Mouse (Mus musculus) lung, adult 2 months (tissue): Measurements from ENCODE around the gene Ssc4d. TPM values are rescaled to one million over a fixed set of nuclear protein-coding genes. Genes with fewer than 3 reads are reported as not detected.

Experiments
- DNase-seq: peaks from one replicate; pipeline ENCODE4 v3.0.0; 2022
- H3K4me1 ChIP-seq: fragments of 200-500 bp; 2 replicates; pipeline ENCODE4 v1.6.1; 2011; ENCODE audit warnings: low read length; ENCODE audit not compliant: control insufficient read depth, insufficient read depth
- H3K4me3 ChIP-seq: fragments of 200-500 bp; replicated peaks from 2 replicates; pipeline ENCODE3; 2011; ENCODE audit warnings: low read depth, mild to moderate bottlenecking, control low read depth, low read length; ENCODE audit errors: extremely low read depth
- CTCF ChIP-seq: fragments of 200-500 bp; IDR thresholded peaks from 2 replicates; pipeline ENCODE4 v1.5.1; 2011; ENCODE audit warnings: mild to moderate bottlenecking, low read length, control low read depth; ENCODE audit not compliant: insufficient read depth
- POLR2A ChIP-seq: fragments of 200-500 bp; IDR thresholded peaks from 2 replicates; pipeline ENCODE4 v1.6.1; 2011; ENCODE audit warnings: low read depth, mild to moderate bottlenecking, control low read depth, low read length, borderline replicate concordance; ENCODE audit errors: extremely low read depth
- WGBS: fragments of 180-500 bp; shearing (Covaris S2); methylation state at CpG from one replicate; pipeline ENCODE4 v1.1.7; 2018; 5-methylcytosine and 5-hydroxymethylcytosine counted together
- polyA plus RNA-seq: library from polyadenylated mRNA; depleted of rRNA; stranded (reverse); fragments of >200 nt; gene quantifications from 2 replicates; pipeline ENCODE4 v1.2.3, GENCODE M21; 2012; rRNA removed

The Ssc4d gene
- polyA plus RNA-seq, 1 experiment: 3.6 TPM

DNA sequence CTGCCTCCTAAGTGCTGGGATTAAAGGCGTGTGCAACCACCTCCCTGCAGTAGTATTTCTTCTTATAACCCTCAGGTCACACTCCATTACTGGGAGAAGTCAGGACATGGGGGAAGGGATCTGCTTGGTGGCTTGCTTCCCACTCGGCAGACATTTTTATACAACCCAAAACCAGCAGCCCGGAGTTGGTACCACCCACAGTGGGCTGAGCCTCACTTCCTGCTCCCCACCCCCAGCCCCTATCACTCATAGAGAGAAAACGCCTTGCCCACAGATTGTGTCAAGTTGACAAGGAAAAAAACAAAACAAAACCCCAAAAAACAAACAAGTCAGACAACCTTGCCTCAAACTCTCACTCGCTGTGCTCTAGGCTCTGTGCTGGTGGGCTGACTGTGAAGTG is 61.1 kb downstream of the Ssc4d start:
- H3K4me1 ChIP-seq: peaks cover 34% of the 10 kb centered on the region
- 34% methylated on average over 5 of the region's 5 CpGs for WGBS
- no peak overlapping the region for H3K4me3 ChIP-seq
- TF ChIP-seq CTCF: no peak
- TF ChIP-seq POLR2A: no peak
- DNase-seq: no peak

DNA sequence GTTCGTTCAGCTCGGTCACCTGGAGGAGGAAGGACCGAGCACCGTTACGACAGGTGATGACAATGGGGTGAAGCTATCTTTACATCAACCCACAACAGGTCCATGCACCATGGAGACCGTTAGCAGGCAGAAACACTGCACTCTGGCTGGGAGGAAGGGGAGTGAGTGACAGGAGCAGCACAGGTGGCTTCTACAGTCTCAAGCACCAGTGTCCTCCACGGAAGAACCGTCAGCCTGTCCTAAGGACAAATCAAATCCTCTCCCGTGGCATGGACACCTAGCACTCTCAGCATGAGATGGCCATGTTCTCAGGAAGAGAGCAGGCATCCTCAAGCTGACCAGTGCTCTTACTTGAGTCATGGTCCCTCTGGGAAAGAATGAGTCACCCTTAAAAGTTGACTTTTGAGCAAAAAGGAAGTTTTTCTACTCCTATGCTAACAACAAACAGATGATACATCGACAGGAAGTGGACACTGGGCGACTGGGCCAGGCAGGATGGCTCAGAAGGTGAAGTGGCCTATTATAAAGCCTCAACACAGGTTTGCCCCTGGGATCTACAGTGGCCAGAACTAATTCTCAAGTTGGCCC is 62.6 kb downstream of the Ssc4d start:
- TF ChIP-seq CTCF (no peak), POLR2A (no peak)
- Histone ChIP-seq H3K4me3 (no peak overlapping the region), H3K4me1 (peaks cover 33% of the 10 kb centered on the region)
- 72% methylated on average over 11 of the region's 11 CpGs for WGBS
- DNase-seq: no peak

DNA sequence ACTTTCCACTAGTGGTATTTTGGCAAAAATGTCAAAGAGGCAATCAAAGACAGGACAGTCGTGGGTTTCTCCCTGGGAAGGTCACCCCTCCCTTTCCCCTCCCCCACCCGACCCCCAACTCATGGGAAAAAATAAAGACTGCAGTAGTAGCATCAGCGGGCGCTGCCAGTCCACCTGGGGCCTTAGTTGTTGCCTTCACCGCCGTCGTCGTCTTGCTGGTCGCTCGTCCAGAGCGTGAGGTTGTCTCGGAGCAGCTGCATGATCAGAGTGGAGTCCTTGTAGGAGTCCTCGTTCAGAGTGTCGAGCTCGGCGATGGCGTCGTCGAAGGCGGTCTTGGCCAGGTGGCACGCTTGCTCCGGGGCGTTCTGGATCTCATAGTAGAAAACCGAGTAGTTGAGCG is 63.5 kb downstream of the Ssc4d start:
- no peak for DNase-seq
- 88% methylated on average over 25 of the region's 25 CpGs for WGBS
- TF ChIP-seq CTCF: no peak
- no peak for TF ChIP-seq POLR2A
- Histone ChIP-seq H3K4me1 (peaks cover 28% of the 10 kb centered on the region), H3K4me3 (no peak overlapping the region)

Other genes with a start within 250 kb of the Ssc4d start
- gene Tmem120a, start 230.1 kb downstream of the Ssc4d start, polyA plus RNA-seq: 24.6 and 31.0 TPM in 2 replicates
- gene Styxl1, start 196.1 kb downstream of the Ssc4d start, polyA plus RNA-seq: 1.1 and 1.4 TPM in 2 replicates
- 257 and 344 TPM in 2 replicates for gene Mdh2, start 196.1 kb downstream of the Ssc4d start, polyA plus RNA-seq
- gene Srrm3, start 167.6 kb downstream of the Ssc4d start, polyA plus RNA-seq: 0.06 and 0.14 TPM in 2 replicates
- 541 and 589 TPM in 2 replicates for gene Hspb1, start 86.6 kb downstream of the Ssc4d start, polyA plus RNA-seq
- gene Ywhag, start 39.9 kb downstream of the Ssc4d start, polyA plus RNA-seq: 66.2 and 80.3 TPM in 2 replicates
- 0.08 TPM in 1 of 2 replicates, not detected in the other for gene Zp3, start 5.6 kb upstream of the Ssc4d start, polyA plus RNA-seq
- gene Dtx2, start 20.3 kb upstream of the Ssc4d start, polyA plus RNA-seq: 23.9 and 29.9 TPM in 2 replicates
- gene Upk3b, start 64.0 kb upstream of the Ssc4d start, polyA plus RNA-seq: 62.7 and 76.3 TPM in 2 replicates
- 4.2 TPM in 1 of 2 replicates, not detected in the other for gene Upk3bl, start 80.0 kb upstream of the Ssc4d start, polyA plus RNA-seq
- gene Rasa4, start 109.4 kb upstream of the Ssc4d start, polyA plus RNA-seq: 11.8 and 16.1 TPM in 2 replicates
- gene Polr2j, start 142.1 kb upstream of the Ssc4d start, polyA plus RNA-seq: 35.0 and 37.1 TPM in 2 replicates
- gene Lrwd1, start 161.5 kb upstream of the Ssc4d start, polyA plus RNA-seq: 32.3 and 35.4 TPM in 2 replicates
- 15.1 TPM in 2 replicates for gene Alkbh4, start 161.6 kb upstream of the Ssc4d start, polyA plus RNA-seq
- gene Orai2, start 196.2 kb upstream of the Ssc4d start, polyA plus RNA-seq: 39.2 and 51.0 TPM in 2 replicates
- 8.9 and 11.0 TPM in 2 replicates for gene Prkrip1, start 224.4 kb upstream of the Ssc4d start, polyA plus RNA-seq